Mouse (Mus musculus) c-Kit-positive CD71-positive TER-119-negative erythroid progenitor cells, embryonic 14.5 days (primary cell): ENCODE data around the gene Spag9.

Experiments
- DNase-seq: peaks from one replicate; pipeline ENCODE4 v3.0.0-alpha.2; 2013; ENCODE audit warnings: low read depth

Gene Spag9

GRCm38 (mm10) chr11:93995720-93996305 lies at the start of gene Spag9:
Gene Spag9 (plus strand): TSS chr11:93996091.
- peak; percentile 90 for DNase-seq

GRCm38 (mm10) chr11:93948887-93949567 lies 46.9 kb upstream of the Spag9 start:
- no peak for DNase-seq

GRCm38 (mm10) chr11:93950045-93950444 lies 45.8 kb upstream of the Spag9 start:
- no peak for DNase-seq

GRCm38 (mm10) chr11:93952376-93952775 lies 43.5 kb upstream of the Spag9 start:
- DNase-seq = no peak

- no peak for DNase-seq
Measured at GRCm38 (mm10) chr11:93954738-93955255, 41.1 kb upstream of the Spag9 start.

DNA sequence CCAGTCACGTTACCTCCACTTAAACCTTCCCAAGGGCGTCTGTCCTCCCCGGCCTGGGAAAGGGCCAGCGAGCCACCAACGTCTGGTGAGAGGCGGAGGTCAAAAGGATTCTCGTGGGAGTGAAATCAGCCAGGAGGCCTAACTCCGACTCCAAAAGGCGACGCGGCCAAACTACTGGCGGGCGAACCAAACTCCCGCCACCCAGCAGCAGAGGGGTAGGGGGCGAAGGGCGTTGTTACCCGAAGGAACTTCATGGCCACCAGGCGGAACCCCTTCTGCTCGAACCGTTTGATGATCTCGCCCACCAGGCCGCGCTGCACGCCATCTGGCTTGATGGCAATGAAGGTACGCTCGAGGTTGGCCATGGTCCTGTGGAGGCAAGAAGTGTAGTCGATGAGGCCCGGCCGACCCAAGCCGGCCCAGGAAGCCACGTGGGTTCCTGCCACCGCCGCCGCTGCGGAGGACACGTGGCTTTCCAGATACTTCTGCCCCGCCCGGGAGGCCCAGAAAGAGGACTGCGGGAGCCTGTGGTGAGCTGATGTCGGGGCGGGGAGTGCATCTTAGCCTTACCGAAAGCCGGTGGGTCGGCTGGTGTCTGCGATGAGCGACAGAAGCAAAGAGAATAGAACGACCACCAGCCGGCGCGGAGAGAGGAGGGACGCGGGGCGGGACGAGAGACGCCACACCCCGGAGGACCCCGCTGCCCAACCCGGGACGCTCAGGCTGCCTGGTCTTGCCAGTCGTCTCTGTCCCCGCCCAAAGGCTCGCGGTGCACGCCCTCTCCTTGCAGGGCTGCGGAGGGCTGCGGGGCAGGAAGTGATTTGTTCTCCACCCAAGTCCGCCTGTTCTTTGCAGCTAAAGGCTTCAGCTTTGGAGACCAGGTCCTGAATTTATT lies 40.4 kb upstream of the Spag9 start:
- peak; percentile 77 for DNase-seq

DNA sequence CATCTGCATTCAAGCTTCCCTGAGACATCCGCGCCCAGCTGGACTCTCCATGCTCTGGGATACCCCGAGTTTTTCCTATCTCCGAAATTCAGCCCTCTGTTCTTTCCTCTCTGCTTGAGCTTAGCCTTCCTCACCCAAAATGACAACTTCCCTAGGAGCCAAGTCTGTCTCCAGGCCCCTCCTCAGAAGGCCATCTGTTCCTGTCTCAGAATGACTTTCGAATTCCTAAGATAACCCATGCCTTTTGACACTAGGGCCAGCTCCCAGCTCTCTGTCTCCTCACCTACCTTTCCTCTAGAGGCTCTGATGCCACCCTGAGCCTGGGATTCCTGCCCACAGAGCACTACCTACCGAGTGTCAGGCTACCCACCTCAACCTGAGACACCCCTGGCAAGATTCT lies 39.7 kb upstream of the Spag9 start, which contains the start of gene Nme2:
Gene Nme2, minus strand, starts transcription at position 101 of the 400 bp plus-strand sequence.
- DNase-seq = no peak

- no peak for DNase-seq
Measured at GRCm38 (mm10) chr11:93957031-93957555, 38.8 kb upstream of the Spag9 start.

DNA sequence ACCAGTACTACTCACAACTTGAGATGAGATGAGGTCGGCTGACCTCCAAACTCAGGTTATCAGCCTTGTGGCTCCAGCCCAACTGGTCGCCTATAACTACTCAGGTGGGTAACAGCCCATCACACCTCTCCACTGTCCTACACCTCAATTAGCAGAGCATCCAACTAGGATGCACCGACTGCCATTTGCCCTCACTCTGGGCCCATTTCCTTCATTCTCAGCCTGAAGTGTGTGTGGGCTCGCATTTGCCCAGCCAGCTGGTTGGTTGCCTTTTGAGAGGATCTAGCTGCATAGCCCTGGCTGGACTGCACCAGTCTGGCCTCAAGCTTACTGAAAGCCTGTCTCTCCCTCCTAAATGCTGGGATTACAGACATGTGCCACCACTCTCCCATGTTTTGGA lies 38.1 kb upstream of the Spag9 start:
- DNase-seq = no peak

DNA sequence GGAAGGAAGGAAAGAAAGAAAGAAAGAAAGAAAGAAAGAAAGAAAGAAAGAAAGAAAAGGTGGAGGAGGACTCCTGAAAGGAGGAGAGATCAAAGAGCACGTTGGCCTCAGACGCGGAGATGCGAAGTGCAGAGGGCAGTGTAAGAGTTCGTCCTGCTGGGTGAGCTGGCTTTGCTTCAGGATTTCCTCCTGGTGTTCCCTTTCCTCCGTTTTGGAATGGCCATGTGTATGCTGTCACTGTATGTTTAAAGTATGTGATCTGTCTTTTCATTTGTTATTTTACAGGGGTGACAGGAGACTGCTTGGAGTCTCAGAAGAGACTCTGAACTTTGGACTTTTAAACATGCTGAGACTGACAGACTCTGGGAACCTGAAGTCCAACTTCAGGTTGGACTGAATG lies 34.4 kb upstream of the Spag9 start:
- DNase-seq = no peak

DNA sequence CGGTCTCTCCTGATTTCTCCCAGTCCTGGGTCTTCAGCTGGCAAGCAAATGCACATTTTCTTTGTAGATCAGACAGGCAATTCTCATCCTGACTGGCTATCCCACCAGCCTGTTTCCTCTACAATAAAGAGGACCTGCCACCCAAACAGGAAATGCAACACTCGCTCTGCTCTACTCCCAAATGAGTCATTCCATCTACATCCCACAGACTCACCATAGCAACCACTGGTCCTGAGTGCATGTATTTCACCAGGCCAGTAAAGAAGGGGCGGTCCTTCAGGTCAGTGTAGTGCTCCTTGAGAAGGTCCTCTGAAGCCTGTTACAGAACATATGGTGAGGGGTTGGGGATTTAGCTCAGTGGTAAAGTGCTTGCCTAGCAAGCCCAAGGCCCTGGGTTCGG lies 32.9 kb upstream of the Spag9 start:
- DNase-seq = no peak

DNA sequence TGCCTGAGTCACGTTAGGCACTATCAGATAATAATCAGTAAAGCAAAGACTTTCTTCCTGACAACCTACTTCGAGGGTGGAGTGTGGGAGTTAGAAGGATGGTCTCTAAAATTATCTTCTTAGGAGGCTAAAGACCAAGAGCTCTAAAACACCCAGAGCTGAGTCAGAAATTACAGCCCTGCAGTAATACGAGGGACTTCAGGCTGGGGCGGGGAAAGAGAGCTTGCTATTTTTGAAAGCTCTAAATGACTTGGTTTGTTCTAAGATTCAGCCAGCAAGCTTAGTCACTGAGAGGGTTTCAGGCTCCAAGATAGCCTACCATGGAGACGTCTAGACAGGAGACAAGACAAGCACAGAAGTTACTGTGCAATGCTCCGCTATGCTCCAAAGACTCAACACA lies 30.5 kb upstream of the Spag9 start:
- DNase-seq = no peak

GRCm38 (mm10) chr11:93967381-93967780 lies 28.5 kb upstream of the Spag9 start:
- DNase-seq = no peak

- DNase-seq = peak; percentile 98
Measured at GRCm38 (mm10) chr11:93968005-93968847, 27.7 kb upstream of the Spag9 start, which contains the start of the genes Gm20390 and Nme1. Gene Gm20390 (minus strand): TSS chr11:93968293. Gene Nme1 (minus strand): TSS chr11:93968521.

- no peak for DNase-seq
Measured at GRCm38 (mm10) chr11:93968848-93969128, 27.1 kb upstream of the Spag9 start.

GRCm38 (mm10) chr11:93969171-93969570 lies 26.7 kb upstream of the Spag9 start:
- DNase-seq = no peak

GRCm38 (mm10) chr11:93969799-93970198 lies 26.1 kb upstream of the Spag9 start:
- no peak for DNase-seq

DNA sequence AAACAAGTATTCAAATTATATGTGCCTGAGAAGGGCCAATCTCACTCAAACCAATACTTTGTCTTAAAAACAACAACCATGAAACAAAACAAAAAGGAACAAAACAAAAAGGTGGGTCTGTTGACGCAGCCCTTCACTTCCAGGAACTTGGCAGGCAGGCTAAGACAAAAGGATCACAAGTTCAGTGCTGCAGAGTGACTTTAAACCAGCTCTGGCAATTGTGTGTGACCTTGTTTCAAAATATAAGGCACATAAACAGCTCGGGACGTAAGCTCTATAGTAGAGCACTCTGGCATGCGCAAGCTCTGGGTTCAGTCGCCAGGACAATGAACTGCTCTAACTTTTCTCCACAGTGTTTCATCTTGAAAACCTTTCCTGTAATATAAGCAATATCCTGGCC lies 22.9 kb upstream of the Spag9 start:
- no peak for DNase-seq

- no peak for DNase-seq
Measured at GRCm38 (mm10) chr11:93979502-93980049, 16.3 kb upstream of the Spag9 start.

GRCm38 (mm10) chr11:93984619-93985018 lies 11.3 kb upstream of the Spag9 start:
- DNase-seq = no peak

DNA sequence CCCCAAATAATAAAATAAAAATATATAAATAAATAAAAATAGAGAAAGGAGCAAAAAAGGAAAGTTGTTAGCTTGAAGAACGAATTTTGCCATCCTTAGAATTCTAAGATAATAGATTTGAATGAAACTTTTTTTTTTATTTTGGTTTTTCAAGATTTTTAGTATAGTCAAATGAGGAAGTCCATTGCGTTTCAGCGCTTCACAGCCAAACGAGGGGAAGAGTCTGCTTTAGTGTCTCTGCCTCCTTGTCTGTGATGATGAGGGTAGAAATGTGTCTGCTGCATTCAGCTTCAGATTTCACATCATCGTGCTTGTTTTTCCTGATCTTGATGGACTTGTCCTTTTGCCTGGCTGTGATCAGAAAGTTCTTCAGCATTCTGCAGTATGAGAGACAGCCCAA lies 10.6 kb upstream of the Spag9 start:
- DNase-seq = no peak
